In the genomic region with DNA sequence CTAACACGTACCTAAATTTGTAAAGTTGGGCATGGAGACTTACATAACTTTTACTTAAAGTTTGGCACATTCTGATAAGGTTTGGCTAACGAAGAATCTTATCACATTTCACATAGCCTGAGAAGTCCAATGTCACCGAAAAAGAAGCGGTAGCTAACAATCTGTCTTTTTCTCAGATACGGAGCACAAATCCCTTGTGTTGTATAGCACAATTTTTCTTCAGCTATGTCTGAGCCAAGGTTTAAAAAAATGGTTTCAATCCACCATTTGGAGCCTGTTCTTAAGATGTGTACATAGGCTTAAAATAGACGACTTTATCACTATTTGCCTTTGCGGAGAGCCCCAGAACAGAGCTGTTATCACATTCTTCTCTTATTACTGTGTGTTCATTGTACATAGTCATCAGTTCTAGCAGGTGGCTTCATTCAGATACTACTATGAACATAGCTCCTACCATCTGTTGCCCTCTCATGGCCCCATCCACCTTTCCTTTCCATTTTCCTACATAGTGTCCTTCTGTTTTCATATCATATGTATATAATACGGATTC, we compare ENCODE assay signal across 24 mouse cellular contexts.
A peak's percentile ranks its signal among the peaks of the same experiment; 100 is the strongest.
DNase-seq lines count a peak whose midpoint lies in the region; ATAC-seq and TF ChIP-seq lines count a peak whose summit lies in the region.
"Had no signal": no experiment of that assay in that cellular context is flagged by ENCODE, and none has a peak within 500 bp of the region (broad histone marks: within the 10 kb centered on the region; RNA-seq: fewer than 3 reads in every experiment).

No protein-coding gene starts in this region.

- no peaks in the 10 kb centered on the region for H3K9me3 ChIP-seq in lung, embryonic 16.5 days (ENCODE audit: control insufficient read depth, low read length)
- no peaks in the 10 kb centered on the region for H3K9me3 ChIP-seq in intestine, embryonic 15.5 days
- H3K9me3 ChIP-seq in stomach, postnatal 0 days (ENCODE audit: control insufficient read depth, low read length): no peaks in the 10 kb centered on the region
- H3K9me3 ChIP-seq: forebrain, embryonic 15.5 days; heart, embryonic 13.5 days; hindbrain, embryonic 13.5 days; megakaryocyte, embryonic 14.5 days; midbrain, embryonic 13.5 days had no signal

- H3K4me2 ChIP-seq in lung, embryonic 16.5 days (ENCODE audit: low read depth, low read length): no peak overlapping the region
- no peak overlapping the region for H3K4me2 ChIP-seq in intestine, embryonic 15.5 days (replicated peaks)
- no peak overlapping the region for H3K4me2 ChIP-seq in stomach, postnatal 0 days (replicated peaks; ENCODE audit: low read depth)
- H3K4me2 ChIP-seq: forebrain, embryonic 15.5 days; heart, embryonic 13.5 days; hindbrain, embryonic 13.5 days; midbrain, embryonic 13.5 days had no signal

- peak; percentile 28 to 36 for DNase-seq in frontal cortex, adult 2 months (ENCODE audit: extremely low spot score in 1 of 2, low spot score in 1 of 2)
- DNase-seq in frontal cortex, postnatal 14 days (ENCODE audit: low spot score in 2 of 2): no peak
- DNase-seq in lung, postnatal 4 days: no peak
- DNase-seq in stomach, postnatal 0 days (ENCODE audit: low spot score): no peak
- no peak for DNase-seq in cerebellum, adult 11 months
- no peak for DNase-seq in gastrocnemius, adult 18-20 months (ENCODE audit: low spot score)
- DNase-seq: adrenal gland, adult 2 months; cerebellum, adult 8-10 months; cerebellum, postnatal 36 days; embryo, embryonic 11 days; gastrocnemius, postnatal 10 days; heart, postnatal 36 days; kidney, adult 9 months; kidney, postnatal 14 days; layer of hippocampus, postnatal 36 days; thymus, postnatal 4 days had no signal

- no peaks in the 10 kb centered on the region for H3K36me3 ChIP-seq in lung, embryonic 16.5 days (ENCODE audit: control insufficient read depth, insufficient read depth, low read length)
- no peaks in the 10 kb centered on the region for H3K36me3 ChIP-seq in intestine, embryonic 15.5 days
- H3K36me3 ChIP-seq in stomach, postnatal 0 days (ENCODE audit: control insufficient read depth, insufficient read depth, low read length): no peaks in the 10 kb centered on the region
- H3K36me3 ChIP-seq: forebrain, embryonic 15.5 days; heart, embryonic 13.5 days; hindbrain, embryonic 13.5 days; midbrain, embryonic 13.5 days had no signal

- no peak for TF ChIP-seq CTCF in stomach, postnatal 0 days (IDR thresholded peaks at IDR 0.05; ENCODE audit: low read depth)

- H3K4me3 ChIP-seq in lung, embryonic 16.5 days (ENCODE audit: low read length): no peak overlapping the region
- no peak overlapping the region for H3K4me3 ChIP-seq in intestine, embryonic 15.5 days (replicated peaks)
- H3K4me3 ChIP-seq in stomach, postnatal 0 days (ENCODE audit: low read depth, low read length): no peak overlapping the region
- H3K4me3 ChIP-seq: forebrain, embryonic 15.5 days; heart, embryonic 13.5 days; hindbrain, embryonic 13.5 days; layer of hippocampus, adult 2 months; megakaryocyte, embryonic 14.5 days; midbrain, embryonic 13.5 days had no signal

- no peaks in the 10 kb centered on the region for H3K27me3 ChIP-seq in lung, embryonic 16.5 days (ENCODE audit: control insufficient read depth, insufficient read depth, low read depth, low read length)
- no peaks in the 10 kb centered on the region for H3K27me3 ChIP-seq in intestine, embryonic 15.5 days (replicated peaks)
- H3K27me3 ChIP-seq in stomach, postnatal 0 days (ENCODE audit: control insufficient read depth, insufficient read depth, low read length): no peaks in the 10 kb centered on the region
- H3K27me3 ChIP-seq: forebrain, embryonic 15.5 days; heart, embryonic 13.5 days; hindbrain, embryonic 13.5 days; megakaryocyte, embryonic 14.5 days; midbrain, embryonic 13.5 days had no signal

- peak; percentile 77 for ATAC-seq in lung, embryonic 16.5 days (ENCODE audit: low read depth)
- peak; percentile 93 for ATAC-seq in intestine, embryonic 15.5 days
- peak; percentile 70; the same call in 1 of the 2 replicates for ATAC-seq in stomach, postnatal 0 days (ENCODE audit: low FRiP score, low TSS enrichment)
- ATAC-seq: forebrain, embryonic 15.5 days; midbrain, embryonic 13.5 days had no signal

- no peaks in the 10 kb centered on the region for H3K4me1 ChIP-seq in lung, embryonic 16.5 days (replicated peaks; ENCODE audit: control insufficient read depth, insufficient read depth, low read length)
- no peaks in the 10 kb centered on the region for H3K4me1 ChIP-seq in intestine, embryonic 15.5 days (replicated peaks)
- H3K4me1 ChIP-seq in stomach, postnatal 0 days (replicated peaks; ENCODE audit: control insufficient read depth, insufficient read depth): no peaks in the 10 kb centered on the region
- H3K4me1 ChIP-seq: forebrain, embryonic 15.5 days; megakaryocyte, embryonic 14.5 days; midbrain, embryonic 13.5 days had no signal

- WGBS in lung, embryonic 16.5 days: 49% methylated on average over 8 of the region's 8 CpGs
- 56% methylated on average over 8 of the region's 8 CpGs for WGBS in intestine, embryonic 15.5 days
- WGBS in stomach, postnatal 0 days: 50% methylated on average over 8 of the region's 8 CpGs

- peak overlapping the region; percentile 44; the same call in 1 of the 2 replicates for H3K27ac ChIP-seq in lung, embryonic 16.5 days (ENCODE audit: low read length)
- no peak overlapping the region for H3K27ac ChIP-seq in intestine, embryonic 15.5 days
- no peak overlapping the region for H3K27ac ChIP-seq in stomach, postnatal 0 days (replicated peaks)
- H3K27ac ChIP-seq: forebrain, embryonic 15.5 days; heart, embryonic 13.5 days; hindbrain, embryonic 13.5 days; layer of hippocampus, adult 2 months; midbrain, embryonic 13.5 days had no signal

- no peak for TF ChIP-seq EP300 in stomach, postnatal 0 days (optimal IDR thresholded peaks at IDR 0.05)

- no peak overlapping the region for H3K9ac ChIP-seq in lung, embryonic 16.5 days (ENCODE audit: low read length)
- H3K9ac ChIP-seq in intestine, embryonic 15.5 days: no peak overlapping the region
- no peak overlapping the region for H3K9ac ChIP-seq in stomach, postnatal 0 days (ENCODE audit: low read length)
- H3K9ac ChIP-seq: forebrain, embryonic 15.5 days; heart, embryonic 13.5 days; hindbrain, embryonic 13.5 days; midbrain, embryonic 13.5 days had no signal

Comparison
In these comparisons a context has a peak if more than half of its experiments do, and no peak if none do; other contexts are left out.
1. DNase-seq: peak in frontal cortex, adult 2 months (2 of 2); none in frontal cortex, postnatal 14 days (0 of 2), lung, postnatal 4 days (0 of 2), stomach, postnatal 0 days (single experiment), cerebellum, adult 11 months (single experiment) and gastrocnemius, adult 18-20 months (single experiment).
2. Peak in every context shown above with its lines, with median percentiles within 50 percentile points of each other: ATAC-seq.